12 mouse cellular contexts compared by ENCODE assay signal in genomic region chr17:81712273-81712751, GRCm38 (mm10). TPM values are rescaled to one million over a fixed set of nuclear protein-coding genes. Genes with fewer than 3 reads are reported as not detected.
DNase-seq lines count a peak whose midpoint lies in the region; ATAC-seq and TF ChIP-seq lines count a peak whose summit lies in the region.
"Had no signal": no experiment of that assay in that cellular context is flagged by ENCODE, and none has a peak within 500 bp of the region (broad histone marks: within the 10 kb centered on the region; RNA-seq: fewer than 3 reads in every experiment).

No protein-coding gene starts in this region.

- 5% methylated on average over 1 of the region's 1 CpGs for WGBS in heart, adult 2 months
- WGBS in liver, embryonic 14.5 days (ENCODE audit: insufficient replicate concordance): 20% methylated on average over 1 of the region's 1 CpGs
- WGBS in liver, embryonic 11.5 days: 39% methylated on average over 1 of the region's 1 CpGs

- TF ChIP-seq EP300 in heart, adult 2 months (IDR thresholded peaks at IDR 0.05; ENCODE audit: insufficient read depth, low read depth, low read length): no peak
- TF ChIP-seq EP300 in liver, embryonic 14.5 days (IDR thresholded peaks at IDR 0.05; ENCODE audit: low read depth): no peak

- TF ChIP-seq CTCF in heart, adult 2 months (IDR thresholded peaks at IDR 0.05): peak; percentile 51
- peak; percentile 27; the same call in 1 of the 2 replicates for TF ChIP-seq CTCF in liver, embryonic 14.5 days (IDR thresholded peaks at IDR 0.05; ENCODE audit: low read depth)

- H3K9ac ChIP-seq in heart, adult 2 months (ENCODE audit: low read depth, low read length): no peak overlapping the region
- no peak overlapping the region for H3K9ac ChIP-seq in liver, embryonic 14.5 days (replicated peaks)
- H3K9ac ChIP-seq in liver, embryonic 11.5 days (ENCODE audit: low read depth, low read length): no peak overlapping the region
- H3K9ac ChIP-seq: midbrain, embryonic 15.5 days had no signal

- intact Hi-C loops in heart, adult 2 months (cut with DNase I): no loop called here
- intact Hi-C loops in heart, postnatal 25 days (cut with DNase I): no loop called here

- no peak overlapping the region for H3K4me3 ChIP-seq in heart, adult 2 months
- no peak overlapping the region for H3K4me3 ChIP-seq in liver, embryonic 14.5 days (ENCODE audit: insufficient read depth in 1 of 2, low read depth in 2 of 2, low read length in 2 of 2)
- H3K4me3 ChIP-seq in liver, embryonic 11.5 days (ENCODE audit: low read depth, low read length): no peak overlapping the region
- H3K4me3 ChIP-seq: midbrain, embryonic 15.5 days had no signal

- H3K36me3 ChIP-seq in heart, adult 2 months (ENCODE audit: control insufficient read depth, insufficient read depth, low read length): peaks cover 20% of the 10 kb centered on the region
- no peaks in the 10 kb centered on the region for H3K36me3 ChIP-seq in liver, embryonic 14.5 days (replicated peaks; ENCODE audit: control insufficient read depth, insufficient read depth, low read depth)
- no peaks in the 10 kb centered on the region for H3K36me3 ChIP-seq in liver, embryonic 11.5 days (ENCODE audit: control insufficient read depth, insufficient read depth, low read length)
- H3K36me3 ChIP-seq: midbrain, embryonic 15.5 days had no signal

- peak overlapping the region; percentile 62 for H3K27ac ChIP-seq in heart, adult 2 months
- no peak overlapping the region for H3K27ac ChIP-seq in liver, embryonic 14.5 days
- H3K27ac ChIP-seq in liver, embryonic 11.5 days (ENCODE audit: low read depth, low read length): no peak overlapping the region
- H3K27ac ChIP-seq: midbrain, embryonic 15.5 days had no signal

- no peaks in the 10 kb centered on the region for H3K27me3 ChIP-seq in heart, adult 2 months (ENCODE audit: control insufficient read depth, insufficient read depth, low read length)
- no peaks in the 10 kb centered on the region for H3K27me3 ChIP-seq in liver, embryonic 14.5 days (ENCODE audit: control insufficient read depth, insufficient read depth, low read length)
- H3K27me3 ChIP-seq in liver, embryonic 11.5 days (replicated peaks; ENCODE audit: control insufficient read depth, insufficient read depth, low read length): no peaks in the 10 kb centered on the region
- H3K27me3 ChIP-seq: midbrain, embryonic 15.5 days had no signal

- H3K79me2 ChIP-seq in heart, adult 2 months (replicated peaks; ENCODE audit: control insufficient read depth, insufficient read depth, low read length): no peaks in the 10 kb centered on the region

- H3K4me1 ChIP-seq in heart, adult 2 months (ENCODE audit: control insufficient read depth, insufficient read depth, low read length): peaks cover 3% of the 10 kb centered on the region
- no peaks in the 10 kb centered on the region for H3K4me1 ChIP-seq in liver, embryonic 14.5 days (replicated peaks; ENCODE audit: control insufficient read depth in 2 of 2, insufficient read depth in 2 of 2, low read length in 1 of 2)
- H3K4me1 ChIP-seq in liver, embryonic 11.5 days (replicated peaks; ENCODE audit: control insufficient read depth, insufficient read depth, low read length): no peaks in the 10 kb centered on the region
- H3K4me1 ChIP-seq: midbrain, embryonic 15.5 days had no signal

- no peaks in the 10 kb centered on the region for H3K9me3 ChIP-seq in liver, embryonic 14.5 days (ENCODE audit: control insufficient read depth, low read length)
- H3K9me3 ChIP-seq in liver, embryonic 11.5 days (ENCODE audit: control insufficient read depth, low read length): no peaks in the 10 kb centered on the region
- H3K9me3 ChIP-seq: midbrain, embryonic 15.5 days had no signal

- H3K4me2 ChIP-seq in liver, embryonic 14.5 days (ENCODE audit: low read depth): no peak overlapping the region
- no peak overlapping the region for H3K4me2 ChIP-seq in liver, embryonic 11.5 days
- H3K4me2 ChIP-seq: midbrain, embryonic 15.5 days had no signal

- peak in 1 of 2 experiments; percentile 26 for DNase-seq in heart, adult 2 months
- no peak for DNase-seq in heart, postnatal 25 days (ENCODE audit: low spot score)
- peak in 1 of 3 experiments; percentile 4 for DNase-seq in liver, embryonic 14.5 days (ENCODE audit: low read depth in 3 of 3, low spot score in 3 of 3)
- DNase-seq in liver, embryonic 11.5 days (ENCODE audit: low spot score): no peak
- peak; percentile 13 for DNase-seq in embryo, embryonic 11 days
- peak; percentile 2 for DNase-seq in retina, postnatal 1 day
- no peak for DNase-seq in ovary, adult 18-20 months (ENCODE audit: low spot score)
- DNase-seq: cerebellum, adult 11-12 months; kidney, postnatal 10 days; left cerebral cortex, postnatal 4 days had no signal

- no peak for ATAC-seq in liver, embryonic 14.5 days (ENCODE audit: insufficient read depth)
- no peak for ATAC-seq in liver, embryonic 11.5 days (replicated peaks; ENCODE audit: low FRiP score)
- ATAC-seq in erythroblast, adult 5-6 weeks (replicated peaks; ENCODE audit: low FRiP score, poor library complexity, severe bottlenecking): no peak
- ATAC-seq: midbrain, embryonic 15.5 days had no signal

- no peak for TF ChIP-seq POLR2A in heart, adult 2 months (IDR thresholded peaks at IDR 0.05; ENCODE audit: insufficient read depth, low read depth, low read length)

RNA-seq across cellular contexts. Expression of gene Slc8a1, which starts 25.9 kb away (rescaled TPM):
- 100 to 1,000 TPM; 426 to 460 TPM for total RNA-seq in heart, adult 2 months (2021)
- 49.9 and 111 TPM in 2 replicates for polyA plus RNA-seq in heart, adult 2 months (2012; rRNA removed)
- total RNA-seq in heart, postnatal 25 days (2021): 100 to 1,000 TPM; 449 to 453 TPM
- polyA plus RNA-seq in liver, embryonic 14.5 days (2012; rRNA removed): 0.22 and 0.42 TPM in 2 replicates
- polyA plus RNA-seq in liver, embryonic 14.5 days (2014; fragmentation: Nextera tagmentation; extraction: Ambion mirVana): 0.40 and 0.65 TPM in 2 replicates
- 1.8 and 2.3 TPM in 2 replicates for polyA plus RNA-seq in liver, embryonic 11.5 days (2014; fragmentation: Nextera tagmentation; extraction: Ambion mirVana)
- 2.3 and 5.0 TPM in 2 replicates for total RNA-seq in erythroblast, adult 5-6 weeks (2015; ENCODE audit: low replicate concordance)
- total RNA-seq in erythroblast, adult 5-6 weeks (2017; ENCODE audit: low replicate concordance): 2.5 and 4.6 TPM in 2 replicates

Comparison
In these comparisons a context has a peak if more than half of its experiments do, and no peak if none do; other contexts are left out.
1. DNase-seq: peak in embryo, embryonic 11 days (single experiment) and retina, postnatal 1 day (single experiment); none in heart, postnatal 25 days (single experiment), liver, embryonic 11.5 days (single experiment) and ovary, adult 18-20 months (single experiment).
2. RNA of gene Slc8a1, which starts 25.9 kb away (total RNA-seq): 426 to 460 TPM in heart, adult 2 months and 449 to 453 TPM in heart, postnatal 25 days; 2.3 to 5.0 TPM in erythroblast, adult 5-6 weeks; every median in the first group is over 10 times any median in the second.